Mouse (Mus musculus) thymus, postnatal 10 days (tissue): ENCODE measurements at regions not wholly inside any gene's neighbourhood (a gene's known extent, or its start where the extent isn't known, plus 50 kb on each side); places are given as distances from the start of the nearest gene placed in this dataset.

ENCODE experiments used
- DNase-seq, 2 experiments: peaks; one replicate each; pipeline ENCODE4 v3.0.0; 2021; ENCODE audit warnings: low spot score in 2 of 2

- peak in 1 of 2 experiments; percentile 10 for DNase-seq
These were observed 75.6 kb upstream of the Jazf1 start for GRCm38 (mm10) chr6:53143846-53144584.

GRCm38 (mm10) chr6:53134410-53134809 lies 66.0 kb upstream of the Jazf1 start:
- DNase-seq = no peak

GRCm38 (mm10) chr6:53130717-53131330 lies 62.4 kb upstream of the Jazf1 start:
- no peak for DNase-seq

GRCm38 (mm10) chr6:53126776-53127175 lies 58.3 kb upstream of the Jazf1 start:
- no peak for DNase-seq

GRCm38 (mm10) chr6:53124800-53125450 lies 56.5 kb upstream of the Jazf1 start:
- no peak for DNase-seq

GRCm38 (mm10) chr6:53120385-53120784 lies 52.0 kb upstream of the Jazf1 start:
- DNase-seq = no peak
